Mouse (Mus musculus): ENCODE measurements around the gene Fbxo5. TPM values are rescaled to one million over a fixed set of nuclear protein-coding genes. Genes with fewer than 3 reads are reported as not detected.

Fbxo5 gene
- 64.0 and 74.3 TPM in 2 replicates for total RNA-seq (2015)
- 51.9 and 58.9 TPM in 2 replicates for total RNA-seq (2017)

GRCm38 (mm10) chr10:5805243-5805730 is at the start of gene Fbxo5:
Fbxo5 (minus strand) TSS chr10:5805600.
- peak; percentile 88 for ATAC-seq (ENCODE audit: poor library complexity, severe bottlenecking)

- no peak for ATAC-seq (ENCODE audit: poor library complexity, severe bottlenecking)
Observed at GRCm38 (mm10) chr10:5853290-5853868, 48.0 kb upstream of the Fbxo5 start.

- no peak for ATAC-seq (ENCODE audit: poor library complexity, severe bottlenecking)
Observed at GRCm38 (mm10) chr10:5846939-5847338, 41.5 kb upstream of the Fbxo5 start.

DNA sequence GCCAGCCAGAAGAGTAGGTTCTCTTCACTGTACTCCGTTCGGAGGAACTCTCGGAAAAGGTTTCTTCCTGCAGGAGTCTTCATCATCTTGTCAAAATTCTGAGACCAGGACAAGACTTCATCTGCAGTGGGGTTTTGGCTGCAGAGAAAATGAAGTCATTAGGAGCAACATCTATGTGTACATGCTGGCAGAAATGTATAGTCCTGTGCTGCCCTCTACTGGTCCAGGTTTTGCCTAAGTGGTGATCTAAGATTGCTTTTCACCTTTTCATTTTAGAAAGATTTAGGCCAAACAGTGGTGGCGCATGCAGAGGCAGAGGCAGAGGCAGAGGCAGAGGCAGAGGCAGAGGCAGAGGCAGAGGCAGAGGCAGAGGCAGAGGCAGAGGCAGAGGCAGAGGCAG is 36.0 kb upstream of the Fbxo5 start:
- peak; percentile 80 for ATAC-seq (ENCODE audit: poor library complexity, severe bottlenecking)

DNA sequence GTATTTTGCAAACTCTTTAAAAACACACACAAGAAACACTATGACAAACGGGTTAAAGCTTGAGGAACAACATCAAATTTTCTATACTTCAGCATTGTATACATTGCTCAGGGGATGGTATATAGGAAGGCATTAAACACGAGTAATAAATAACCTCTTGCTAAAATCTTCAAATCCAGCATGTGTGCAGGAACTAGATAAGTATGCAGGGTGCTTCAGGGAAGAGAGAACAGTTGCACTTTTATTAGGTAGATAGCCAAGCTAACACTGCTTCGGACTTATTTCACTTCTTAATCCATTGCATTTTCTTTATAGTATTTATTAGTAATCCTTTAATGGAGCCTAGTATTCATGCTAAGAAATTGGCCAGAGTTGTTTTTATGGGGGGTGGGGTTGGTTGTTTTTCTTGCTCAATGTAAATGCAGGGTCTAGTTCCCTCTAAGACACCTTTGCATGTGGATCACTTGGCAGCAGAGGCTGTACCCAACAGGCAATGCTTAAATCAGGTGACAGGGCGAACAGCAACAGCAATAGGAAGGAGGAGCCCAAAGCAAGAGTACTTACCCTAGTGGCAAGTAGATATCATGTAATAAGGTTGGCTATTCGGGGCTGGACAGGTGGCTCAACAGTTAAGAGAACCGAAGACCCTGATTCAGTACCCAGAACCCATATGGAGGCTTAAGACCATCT is 21.1 kb upstream of the Fbxo5 start:
- no peak for ATAC-seq (ENCODE audit: poor library complexity, severe bottlenecking)

GRCm38 (mm10) chr10:5824779-5825178 is 19.4 kb upstream of the Fbxo5 start:
- peak; percentile 39 for ATAC-seq (ENCODE audit: poor library complexity, severe bottlenecking)

GRCm38 (mm10) chr10:5823740-5824491 is 18.5 kb upstream of the Fbxo5 start, which contains the start of gene Mtrf1l:
Mtrf1l (minus strand) TSS chr10:5823910.
- ATAC-seq (ENCODE audit: poor library complexity, severe bottlenecking): peak; percentile 87

- no peak for ATAC-seq (ENCODE audit: poor library complexity, severe bottlenecking)
Observed at GRCm38 (mm10) chr10:5823291-5823739, 17.9 kb upstream of the Fbxo5 start.

GRCm38 (mm10) chr10:5818772-5819171 is 13.4 kb upstream of the Fbxo5 start:
- ATAC-seq (ENCODE audit: poor library complexity, severe bottlenecking): no peak

DNA sequence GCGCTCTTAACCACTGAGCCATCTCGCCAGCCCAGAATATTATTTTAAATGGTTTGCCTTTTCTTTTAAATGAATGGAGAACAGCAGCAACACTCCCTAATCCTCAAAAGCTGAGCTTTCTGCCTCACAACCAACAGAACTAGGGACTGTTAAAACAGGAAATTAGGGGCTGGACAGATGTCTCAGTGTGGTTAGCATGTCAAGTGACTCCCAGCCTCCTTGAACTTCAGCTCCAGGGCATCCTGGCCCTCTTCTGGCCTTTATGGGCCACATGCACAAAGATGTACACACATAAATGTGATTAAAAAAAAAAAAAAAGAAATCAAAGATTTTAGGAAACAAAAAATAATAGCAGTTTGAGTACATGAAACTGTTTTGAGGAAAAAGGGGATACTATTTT is 10.6 kb upstream of the Fbxo5 start:
- ATAC-seq (ENCODE audit: poor library complexity, severe bottlenecking): no peak

DNA sequence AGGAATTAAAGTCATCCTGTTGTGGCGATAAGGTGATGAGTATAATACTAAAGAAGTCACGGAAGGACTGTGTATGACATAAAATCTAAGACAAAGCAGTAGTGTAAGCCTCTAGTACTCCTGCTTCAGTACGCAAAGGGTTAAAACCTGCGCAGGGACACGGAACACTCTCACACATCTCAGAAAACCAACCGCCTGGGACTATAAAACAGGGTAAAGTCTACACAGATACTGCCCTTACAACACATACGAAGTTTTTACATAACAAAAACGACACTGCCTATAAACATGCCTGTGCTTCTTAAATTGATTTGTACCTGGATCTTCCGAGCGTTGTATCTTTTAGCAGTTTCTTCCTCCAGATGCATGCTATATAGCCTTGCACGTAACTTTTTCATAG is 8.3 kb upstream of the Fbxo5 start:
- no peak for ATAC-seq (ENCODE audit: poor library complexity, severe bottlenecking)

- ATAC-seq (ENCODE audit: poor library complexity, severe bottlenecking): no peak
Observed at GRCm38 (mm10) chr10:5807683-5808082, 2.3 kb upstream of the Fbxo5 start.

DNA sequence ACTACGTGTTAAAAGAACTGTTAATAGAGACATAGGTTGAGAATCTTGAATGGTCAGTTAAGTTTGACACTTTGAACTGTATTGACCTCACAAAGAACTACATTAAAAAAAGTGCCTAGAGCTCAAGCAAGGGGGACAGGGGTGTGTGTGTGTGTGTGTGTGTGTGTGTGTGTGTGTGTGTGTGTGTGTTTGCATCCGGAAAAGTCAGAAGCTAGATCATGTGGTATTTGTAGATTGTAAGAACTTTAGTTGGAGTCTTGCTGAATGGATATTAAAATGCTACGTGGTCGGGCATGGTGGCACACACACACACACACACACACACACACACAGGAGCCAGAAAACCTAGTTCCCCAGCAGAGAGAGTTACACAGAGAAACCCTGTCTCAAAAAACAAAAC is 1.6 kb upstream of the Fbxo5 start:
- ATAC-seq (ENCODE audit: poor library complexity, severe bottlenecking): no peak

DNA sequence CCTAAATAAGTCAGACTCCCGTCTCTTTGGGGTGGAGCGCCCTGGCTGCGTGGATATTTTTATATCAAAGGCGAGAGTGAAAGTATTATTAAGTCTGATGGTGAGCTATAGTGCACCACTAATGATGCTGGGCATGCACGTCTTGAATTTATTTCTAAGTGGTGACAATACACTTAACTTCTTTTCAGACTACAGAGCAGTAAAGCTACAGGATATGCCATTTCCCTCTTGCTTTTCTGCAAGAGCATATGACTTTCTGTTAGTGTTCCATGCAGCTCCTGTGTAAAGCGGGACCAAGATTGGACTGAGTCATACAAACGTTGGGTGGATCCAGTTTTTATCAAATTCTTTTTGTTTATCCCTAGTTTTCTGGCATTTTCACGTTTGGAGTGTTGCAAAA is 1.0 kb upstream of the Fbxo5 start:
- no peak for ATAC-seq (ENCODE audit: poor library complexity, severe bottlenecking)

DNA sequence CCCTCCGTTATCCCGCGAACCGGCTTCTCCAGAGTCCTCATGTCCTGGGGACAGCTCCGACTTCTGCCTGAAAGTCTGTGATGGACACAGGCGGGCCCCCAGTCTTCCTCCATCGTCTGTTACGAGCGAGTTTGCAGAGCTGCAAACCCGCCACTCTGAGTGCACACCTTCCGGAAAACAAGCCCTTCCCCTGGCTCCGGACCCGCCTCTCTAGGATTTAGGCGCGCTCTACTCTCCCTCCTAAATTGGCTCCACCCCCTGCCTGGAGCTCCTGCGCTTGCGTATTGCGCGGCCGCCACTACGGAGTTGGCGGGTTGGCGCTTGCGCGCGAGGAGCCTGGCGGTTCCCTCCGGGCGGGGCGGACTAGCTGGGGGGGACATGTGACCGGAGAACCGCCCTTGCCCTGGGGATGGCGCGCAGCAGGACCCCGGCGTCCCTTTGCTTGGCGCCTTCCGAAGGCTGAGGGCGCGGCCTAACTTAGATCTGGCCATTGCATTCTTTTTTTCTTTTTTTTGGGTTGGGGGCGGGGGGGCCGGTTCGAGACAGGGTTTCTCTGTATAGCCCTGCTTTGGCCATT is 419 bp upstream of the Fbxo5 start:
- peak; percentile 77 for ATAC-seq (ENCODE audit: poor library complexity, severe bottlenecking)

- ATAC-seq (ENCODE audit: poor library complexity, severe bottlenecking): no peak
Observed at GRCm38 (mm10) chr10:5804691-5805156, 676 bp downstream of the Fbxo5 start.

DNA sequence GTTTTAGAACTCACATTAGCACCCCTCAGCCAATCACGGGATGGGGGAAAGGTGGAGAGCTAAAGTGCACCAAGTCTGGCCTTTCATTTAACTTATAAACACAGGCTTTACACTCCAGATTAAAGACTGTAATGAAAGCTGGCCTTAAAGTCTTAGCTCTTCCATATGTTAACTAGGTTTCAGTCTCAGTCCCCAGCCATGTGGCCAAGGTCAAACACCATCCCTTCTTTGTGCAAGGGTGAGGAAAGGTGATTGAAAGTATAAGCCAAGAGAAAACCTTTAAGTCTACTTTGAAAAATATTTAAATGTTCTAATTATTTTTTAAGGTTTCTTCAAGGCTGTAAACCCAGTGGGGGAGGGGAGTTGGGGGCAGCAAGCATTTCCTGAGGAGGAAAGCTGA is 1.7 kb downstream of the Fbxo5 start:
- ATAC-seq (ENCODE audit: poor library complexity, severe bottlenecking): no peak

GRCm38 (mm10) chr10:5802866-5803265 is 2.5 kb downstream of the Fbxo5 start:
- no peak for ATAC-seq (ENCODE audit: poor library complexity, severe bottlenecking)

GRCm38 (mm10) chr10:5800490-5800889 is 4.9 kb downstream of the Fbxo5 start:
- no peak for ATAC-seq (ENCODE audit: poor library complexity, severe bottlenecking)

DNA sequence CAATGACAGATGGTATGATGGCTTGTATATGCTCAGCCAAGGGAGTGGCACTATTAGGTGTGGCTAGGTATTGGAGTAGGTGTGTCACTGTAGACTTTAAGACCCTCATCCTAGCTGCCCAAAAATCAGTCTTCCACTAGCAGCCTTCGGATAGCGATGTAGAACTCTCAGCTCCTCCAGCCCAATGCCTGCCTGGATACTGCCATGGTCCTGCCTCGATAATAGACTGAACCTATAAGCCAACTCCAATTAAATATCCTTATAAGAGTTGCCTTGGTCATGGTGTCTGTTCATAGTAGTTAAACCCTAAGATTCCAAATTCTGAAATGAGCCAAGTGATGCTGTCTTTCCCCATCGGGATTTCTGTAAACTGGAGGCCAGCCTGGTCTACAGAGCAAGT is 7.3 kb downstream of the Fbxo5 start:
- no peak for ATAC-seq (ENCODE audit: poor library complexity, severe bottlenecking)

- peak; percentile 54; the same call in 1 of the 2 replicates for ATAC-seq (ENCODE audit: poor library complexity, severe bottlenecking)
Observed at GRCm38 (mm10) chr10:5790657-5791056, 14.7 kb downstream of the Fbxo5 start.

All from megakaryocyte, adult 5-6 weeks (primary cell).